Mouse (Mus musculus): ENCODE measurements at regions not wholly inside any gene's neighbourhood (a gene's known extent, or its start where the extent isn't known, plus 50 kb on each side); places are given as distances from the start of the nearest gene placed in this dataset.

DNA sequence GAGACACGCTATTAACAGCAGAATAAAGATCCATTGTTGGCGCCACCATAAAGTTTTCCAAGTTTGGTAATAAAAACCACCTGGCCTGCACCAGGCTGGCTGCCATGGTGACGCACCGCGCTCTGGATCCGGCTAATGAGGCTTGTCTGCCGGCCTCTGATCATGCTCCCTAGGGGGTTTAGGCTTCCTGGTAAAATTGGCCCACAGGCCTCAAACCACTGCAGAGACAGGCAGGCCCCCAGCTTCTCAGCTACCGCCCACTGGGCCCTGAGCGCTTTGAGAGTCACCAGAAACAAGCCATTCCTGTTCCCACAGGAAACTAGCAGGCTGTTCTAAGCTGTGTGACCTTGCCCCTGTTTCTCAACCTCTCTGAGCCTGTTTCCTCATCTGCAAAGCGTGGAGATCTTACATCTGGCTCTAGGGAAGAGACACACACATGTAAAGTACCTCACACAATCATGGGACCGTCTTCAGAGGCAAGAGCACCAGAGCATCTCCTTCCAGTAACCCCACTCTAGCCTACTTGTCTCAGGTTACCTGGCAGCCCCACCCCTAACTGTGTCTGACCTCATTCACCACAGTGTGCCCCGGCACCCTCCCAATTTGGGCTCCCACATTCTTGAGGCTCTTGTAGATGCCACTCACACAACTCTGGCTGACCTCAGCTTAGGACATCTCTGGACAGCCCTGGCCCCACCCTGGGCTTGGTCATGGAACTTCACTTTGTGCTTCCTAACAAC lies 246.5 kb downstream of the Tle3 start:
- H3K4me2 ChIP-seq (ENCODE audit: low read depth) = no peak overlapping the region
- peaks cover 7% of the 10 kb centered on the region; the same call in 1 of the 2 replicates for H3K4me1 ChIP-seq (ENCODE audit: insufficient read depth)
- no peaks in the 10 kb centered on the region for H3K36me3 ChIP-seq (ENCODE audit: insufficient read depth)
- TF ChIP-seq CTCF (IDR thresholded peaks at IDR 0.05; ENCODE audit: low read depth) = no peak
- no peak overlapping the region for H3K4me3 ChIP-seq (ENCODE audit: low read depth, low read length)
- 29% methylated on average over 12 of the region's 12 CpGs for WGBS
- ATAC-seq = no peak
- H3K9me3 ChIP-seq (ENCODE audit: low read length) = no peaks in the 10 kb centered on the region
- H3K27me3 ChIP-seq (ENCODE audit: insufficient read depth, low read length) = no peaks in the 10 kb centered on the region
- DNase-seq = no peak
- no peak overlapping the region for H3K27ac ChIP-seq (ENCODE audit: low read depth, low read length)
- H3K9ac ChIP-seq = no peak overlapping the region

DNA sequence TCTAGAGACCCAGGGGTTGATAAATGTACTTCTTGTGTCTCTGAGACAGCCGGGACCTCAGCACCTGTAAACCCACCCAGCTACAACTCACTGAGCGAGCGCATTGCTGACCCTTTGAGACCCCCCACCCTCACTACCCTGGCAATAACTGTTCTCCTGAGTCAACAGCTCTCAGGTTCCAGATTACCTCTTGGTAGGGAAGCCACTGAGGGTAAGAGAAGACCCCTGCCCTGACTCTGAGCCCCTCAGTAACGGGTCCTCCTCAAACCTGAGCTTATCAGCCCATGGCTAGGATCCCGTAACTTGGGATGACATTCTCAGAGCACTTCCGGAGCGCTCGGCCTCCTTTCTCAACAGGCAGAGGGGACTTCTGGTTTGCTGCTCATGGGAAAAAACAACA lies 245.8 kb downstream of the Tle3 start:
- Histone ChIP-seq H3K27ac (ENCODE audit: low read depth, low read length) (no peak overlapping the region), H3K9me3 (ENCODE audit: low read length) (no peaks in the 10 kb centered on the region), H3K9ac (no peak overlapping the region), H3K4me1 (ENCODE audit: insufficient read depth) (peaks cover 3% of the 10 kb centered on the region; the same call in 1 of the 2 replicates), H3K27me3 (ENCODE audit: insufficient read depth, low read length) (no peaks in the 10 kb centered on the region), H3K4me3 (ENCODE audit: low read depth, low read length) (no peak overlapping the region), H3K36me3 (ENCODE audit: insufficient read depth) (no peaks in the 10 kb centered on the region), H3K4me2 (ENCODE audit: low read depth) (no peak overlapping the region)
- TF ChIP-seq CTCF (IDR thresholded peaks at IDR 0.05; ENCODE audit: low read depth) = no peak
- 54% methylated on average over 8 of the region's 8 CpGs for WGBS
- DNase-seq (no peak), ATAC-seq (no peak)

DNA sequence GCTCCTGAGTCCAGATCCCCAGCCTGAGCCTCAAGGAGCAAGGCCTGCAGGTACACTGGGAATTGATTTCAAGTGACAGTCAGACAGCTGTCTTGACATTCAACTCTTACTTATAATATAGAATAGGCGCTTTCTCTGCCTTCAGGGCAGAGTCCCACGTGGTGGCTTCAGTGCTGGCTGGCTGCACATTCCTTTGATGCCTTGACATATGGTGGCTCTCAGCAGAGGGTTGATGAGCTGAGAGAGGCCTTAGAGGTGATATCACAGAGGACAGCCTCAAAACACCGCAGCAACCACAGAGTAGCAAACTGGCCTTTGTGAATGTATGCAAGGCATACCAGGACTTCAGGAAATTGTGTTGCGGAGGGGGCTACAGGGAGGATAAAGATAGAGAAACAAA lies 243.4 kb downstream of the Tle3 start:
- no peak for ATAC-seq
- H3K4me1 ChIP-seq (ENCODE audit: insufficient read depth) = no peaks in the 10 kb centered on the region

DNA sequence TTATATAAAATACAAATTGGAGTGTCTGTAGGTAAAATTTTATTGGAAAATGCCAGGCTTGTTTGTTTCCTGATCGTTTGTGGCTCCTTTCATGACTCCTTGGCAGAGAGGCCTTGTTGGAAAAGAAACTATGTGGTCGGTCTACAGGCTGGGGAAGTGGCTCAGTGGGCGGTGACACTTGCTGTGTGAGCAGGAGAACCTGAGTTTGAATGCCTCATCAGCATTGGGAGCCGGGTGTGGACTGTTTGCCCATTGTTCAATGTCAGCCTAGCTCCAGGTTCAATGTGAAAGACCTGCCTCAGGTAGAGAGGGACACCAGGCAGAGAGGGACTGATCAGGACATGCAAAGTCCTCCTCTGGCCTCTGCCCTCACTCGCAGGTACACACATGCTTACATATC lies 235.4 kb downstream of the Tle3 start:
- no peaks in the 10 kb centered on the region for H3K9me3 ChIP-seq (ENCODE audit: low read length)
- no peak overlapping the region for H3K4me3 ChIP-seq (ENCODE audit: low read depth, low read length)
- no peaks in the 10 kb centered on the region for H3K27me3 ChIP-seq (ENCODE audit: insufficient read depth, low read length)
- no peak for TF ChIP-seq CTCF (IDR thresholded peaks at IDR 0.05; ENCODE audit: low read depth)
- DNase-seq = no peak
- H3K36me3 ChIP-seq (ENCODE audit: insufficient read depth) = no peaks in the 10 kb centered on the region
- H3K27ac ChIP-seq (ENCODE audit: low read depth, low read length) = no peak overlapping the region
- H3K9ac ChIP-seq = no peak overlapping the region
- peaks cover 5% of the 10 kb centered on the region; the same call in 1 of the 2 replicates for H3K4me1 ChIP-seq (ENCODE audit: insufficient read depth)
- WGBS = 79% methylated on average over 5 of the region's 5 CpGs
- ATAC-seq = no peak
- no peak overlapping the region for H3K4me2 ChIP-seq (ENCODE audit: low read depth)

More for the DNA sequence above, 243.4 kb downstream of the Tle3 start:
- Histone ChIP-seq H3K9ac (no peak overlapping the region), H3K4me2 (ENCODE audit: low read depth) (no peak overlapping the region), H3K27ac (ENCODE audit: low read depth, low read length) (no peak overlapping the region), H3K36me3 (ENCODE audit: insufficient read depth) (no peaks in the 10 kb centered on the region), H3K9me3 (ENCODE audit: low read length) (no peaks in the 10 kb centered on the region), H3K4me3 (ENCODE audit: low read depth, low read length) (no peak overlapping the region), H3K27me3 (ENCODE audit: insufficient read depth, low read length) (no peaks in the 10 kb centered on the region)
- TF ChIP-seq CTCF (IDR thresholded peaks at IDR 0.05; ENCODE audit: low read depth) = no peak
- WGBS = 68% methylated on average over 4 of the region's 4 CpGs
- no peak for DNase-seq

DNA sequence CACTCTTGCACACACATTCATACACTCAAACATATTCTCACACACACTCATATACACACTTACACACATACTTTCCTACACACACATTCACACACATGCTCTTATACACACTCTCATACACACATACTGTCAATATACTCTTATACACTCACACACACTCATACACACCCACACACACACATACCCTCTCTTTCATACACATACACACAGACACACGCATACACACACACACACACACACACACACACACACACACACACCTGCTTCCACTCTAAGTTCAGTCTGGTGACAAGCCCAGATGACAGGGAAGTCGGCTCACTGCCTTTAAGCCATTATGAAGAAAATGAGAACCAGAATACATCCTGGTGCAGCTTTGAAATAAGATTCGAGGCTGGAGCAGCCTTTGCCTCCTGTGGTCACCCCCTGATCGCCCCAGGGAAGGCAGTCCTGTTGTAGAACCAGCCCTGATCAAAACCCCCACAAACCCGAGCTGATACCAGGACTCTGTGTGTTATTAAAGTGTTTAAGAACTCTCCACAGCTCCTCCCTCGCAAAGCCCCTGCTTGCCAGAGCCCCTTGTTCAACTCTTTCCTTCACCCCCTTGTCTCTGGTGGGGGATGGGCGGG lies 230.3 kb downstream of the Tle3 start:
- no peaks in the 10 kb centered on the region for H3K36me3 ChIP-seq (ENCODE audit: insufficient read depth)
- H3K4me2 ChIP-seq (ENCODE audit: low read depth) = no peak overlapping the region
- 42% methylated on average over 7 of the region's 7 CpGs for WGBS
- no peaks in the 10 kb centered on the region for H3K9me3 ChIP-seq (ENCODE audit: low read length)
- ATAC-seq (no peak), DNase-seq (no peak)
- H3K4me3 ChIP-seq (ENCODE audit: low read depth, low read length) = no peak overlapping the region
- H3K27ac ChIP-seq (ENCODE audit: low read depth, low read length) = no peak overlapping the region
- no peak for TF ChIP-seq CTCF (IDR thresholded peaks at IDR 0.05; ENCODE audit: low read depth)
- peaks cover 6% of the 10 kb centered on the region; the same call in 1 of the 2 replicates for H3K4me1 ChIP-seq (ENCODE audit: insufficient read depth)
- no peak overlapping the region for H3K9ac ChIP-seq
- no peaks in the 10 kb centered on the region for H3K27me3 ChIP-seq (ENCODE audit: insufficient read depth, low read length)

DNA sequence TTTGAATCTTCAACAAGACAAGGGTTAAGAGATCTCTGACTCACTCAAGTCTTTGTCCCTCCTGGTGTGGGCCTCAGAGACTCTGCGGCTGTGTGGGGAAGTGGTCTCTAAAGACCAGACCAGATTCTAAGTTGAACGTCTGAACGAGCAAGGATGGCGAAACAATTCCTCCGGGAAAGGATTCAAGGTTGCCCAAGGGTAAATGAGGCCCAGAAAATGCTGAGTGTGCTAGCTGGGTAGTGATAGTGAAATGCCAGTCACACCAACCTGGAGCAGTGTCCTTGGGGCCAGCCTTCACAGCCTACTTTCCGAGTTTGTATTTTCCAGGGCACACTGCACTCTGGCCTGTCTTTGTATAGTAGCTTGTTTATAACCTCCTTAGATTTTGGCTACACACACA lies 229.7 kb downstream of the Tle3 start:
- ATAC-seq (no peak), DNase-seq (no peak)
- Histone ChIP-seq H3K4me2 (ENCODE audit: low read depth) (no peak overlapping the region), H3K4me3 (ENCODE audit: low read depth, low read length) (no peak overlapping the region), H3K9ac (no peak overlapping the region), H3K4me1 (ENCODE audit: insufficient read depth) (peaks cover 6% of the 10 kb centered on the region; the same call in 1 of the 2 replicates), H3K9me3 (ENCODE audit: low read length) (no peaks in the 10 kb centered on the region), H3K36me3 (ENCODE audit: insufficient read depth) (no peaks in the 10 kb centered on the region), H3K27me3 (ENCODE audit: insufficient read depth, low read length) (no peaks in the 10 kb centered on the region), H3K27ac (ENCODE audit: low read depth, low read length) (no peak overlapping the region)
- 85% methylated on average over 6 of the region's 6 CpGs for WGBS
- TF ChIP-seq CTCF (IDR thresholded peaks at IDR 0.05; ENCODE audit: low read depth) = no peak

DNA sequence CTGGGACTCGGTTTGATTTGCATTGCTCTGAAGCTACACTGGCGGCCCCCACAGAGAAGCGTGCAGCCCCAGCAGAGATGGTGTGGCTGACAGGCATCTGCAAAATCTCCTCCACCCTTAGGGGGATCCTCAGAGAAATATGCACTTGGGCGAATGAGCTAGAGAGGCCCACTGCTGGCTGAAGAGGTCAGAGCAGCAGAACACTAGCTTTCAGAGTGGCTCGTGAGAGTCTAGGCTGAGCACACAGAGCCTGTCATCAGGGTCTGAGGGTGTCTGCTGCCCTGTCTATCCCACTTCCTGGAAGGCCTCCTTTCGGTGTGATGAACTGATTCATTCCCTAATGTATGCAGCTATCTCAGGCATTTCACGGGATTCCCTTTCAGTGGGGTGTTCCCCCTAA lies 225.1 kb downstream of the Tle3 start:
- no peak overlapping the region for H3K4me2 ChIP-seq (ENCODE audit: low read depth)
- H3K9me3 ChIP-seq (ENCODE audit: low read length) = no peaks in the 10 kb centered on the region
- no peak overlapping the region for H3K9ac ChIP-seq
- H3K4me3 ChIP-seq (ENCODE audit: low read depth, low read length) = no peak overlapping the region
- no peaks in the 10 kb centered on the region for H3K27me3 ChIP-seq (ENCODE audit: insufficient read depth, low read length)
- no peak overlapping the region for H3K27ac ChIP-seq (ENCODE audit: low read depth, low read length)
- no peak for TF ChIP-seq CTCF (IDR thresholded peaks at IDR 0.05; ENCODE audit: low read depth)
- 43% methylated on average over 7 of the region's 7 CpGs for WGBS
- H3K36me3 ChIP-seq (ENCODE audit: insufficient read depth) = no peaks in the 10 kb centered on the region
- no peak for DNase-seq
- no peaks in the 10 kb centered on the region for H3K4me1 ChIP-seq (ENCODE audit: insufficient read depth)
- no peak for ATAC-seq
